Mouse (Mus musculus): ENCODE results near the gene Tmcc2.

GRCm38 (mm10) chr1:132361959-132362358, 29.1 kb downstream of the Tmcc2 start:
- TF ChIP-seq CTCF (IDR thresholded peaks at IDR 0.05; ENCODE audit: low read depth, low read length) (no peak), GATA1 (IDR thresholded peaks at IDR 0.05; ENCODE audit: borderline replicate concordance, low read length) (no peak), TAL1 (conservative IDR thresholded peaks at IDR 0.05; ENCODE audit: low read depth, low read length) (no peak)
